In the genomic region with DNA sequence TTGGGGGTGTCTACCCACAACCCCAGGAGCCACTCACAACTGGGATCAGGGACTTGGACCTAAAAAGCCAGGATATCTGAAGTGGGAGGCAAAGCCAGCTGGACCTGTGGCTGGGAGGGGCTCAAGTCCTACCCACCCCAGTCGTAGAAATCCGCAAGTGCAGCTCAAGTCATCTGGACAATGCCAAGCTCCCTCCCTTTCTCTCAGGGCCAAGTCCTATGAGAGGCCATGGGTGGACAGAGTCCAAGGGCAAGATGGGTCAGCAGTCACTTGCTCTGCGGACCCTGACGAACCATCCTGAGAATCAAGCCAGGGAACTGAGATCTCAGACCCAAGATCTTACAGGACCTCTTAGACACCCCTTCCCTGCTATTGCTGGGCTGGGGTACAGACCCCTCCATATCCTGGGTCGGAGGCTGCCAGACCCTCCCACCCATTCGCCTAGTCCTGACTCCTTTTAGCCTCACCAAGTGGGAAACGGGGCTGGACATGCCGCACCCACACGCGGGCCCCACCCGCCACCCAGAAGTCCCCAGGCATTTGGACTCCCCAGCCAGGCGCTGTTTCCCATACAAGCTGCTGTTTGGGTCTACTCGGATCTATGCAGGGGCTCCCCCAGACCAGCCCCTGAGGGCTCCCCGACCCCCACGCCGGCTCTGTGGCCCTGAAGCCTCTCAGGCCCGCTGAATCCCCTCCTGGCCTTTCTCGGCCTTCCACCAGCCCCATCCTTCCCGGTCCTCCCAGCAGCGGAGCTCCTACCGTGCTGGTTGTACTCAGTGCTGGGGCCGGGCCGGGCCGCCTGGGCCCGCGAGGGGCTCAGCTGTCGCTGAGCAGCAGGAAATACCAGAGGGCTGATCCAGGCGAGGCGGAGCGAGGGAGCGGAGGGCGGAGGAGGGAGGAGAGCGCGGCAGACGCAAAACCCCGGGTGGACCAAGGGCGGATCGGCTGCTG, we compare ENCODE assay signal across 7 mouse cellular contexts. TPM values are rescaled to one million over a fixed set of nuclear protein-coding genes. Genes with fewer than 3 reads are reported as not detected.
DNase-seq lines count a peak whose midpoint lies in the region; ATAC-seq lines count a peak whose summit lies in the region.

No protein-coding gene starts in this region.

- H3K36me3 ChIP-seq in embryonic facial prominence, embryonic 10.5 days (replicated peaks), result no peaks in the 10 kb centered on the region
- 0 out of 2 replicates have a peak, but pooled peaks cover 9% of the 10 kb centered on the region for H3K36me3 ChIP-seq in limb, embryonic 13.5 days
- H3K36me3 ChIP-seq in midbrain, embryonic 14.5 days (ENCODE audit: control insufficient read depth, insufficient read depth, low read length), result no peaks in the 10 kb centered on the region

- peak overlapping the region; percentile 92 for H3K27ac ChIP-seq in embryonic facial prominence, embryonic 10.5 days (replicated peaks)
- H3K27ac ChIP-seq in limb, embryonic 13.5 days, result peak overlapping the region; percentile 85
- peak overlapping the region; percentile 72 for H3K27ac ChIP-seq in midbrain, embryonic 14.5 days (replicated peaks; ENCODE audit: low read depth, low read length)

- DNase-seq in adrenal gland, adult 8-10 months, result peak; percentile 76
- peak; percentile 91 for DNase-seq in embryonic facial prominence, embryonic 10.5 days (ENCODE audit: low spot score)
- DNase-seq in heart, adult 18-20 months, result peak; percentile 90 to 92
- DNase-seq in kidney, adult 11 months, result peak; percentile 82
- DNase-seq in midbrain, embryonic 14.5 days, result peak; percentile 89
- peak; percentile 24 to 36 for DNase-seq in spleen, postnatal 36 days (ENCODE audit: low spot score in 2 of 2)

- H3K27me3 ChIP-seq in embryonic facial prominence, embryonic 10.5 days (replicated peaks; ENCODE audit: low read depth, poor library complexity, severe bottlenecking), result peaks cover 38% of the 10 kb centered on the region
- no peaks in the 10 kb centered on the region for H3K27me3 ChIP-seq in limb, embryonic 13.5 days
- H3K27me3 ChIP-seq in midbrain, embryonic 14.5 days (ENCODE audit: control insufficient read depth, insufficient read depth, low read length), result no peaks in the 10 kb centered on the region

- H3K4me3 ChIP-seq in embryonic facial prominence, embryonic 10.5 days, result peak overlapping the region; percentile 79
- H3K4me3 ChIP-seq in limb, embryonic 13.5 days, result peak overlapping the region; percentile 85
- H3K4me3 ChIP-seq in midbrain, embryonic 14.5 days (replicated peaks; ENCODE audit: low read depth, low read length), result peak overlapping the region; percentile 83

- peak; percentile 92 for ATAC-seq in limb, embryonic 13.5 days (ENCODE audit: low FRiP score, low read depth)
- peak; percentile 88 for ATAC-seq in midbrain, embryonic 14.5 days (ENCODE audit: low FRiP score, low TSS enrichment)

- H3K9me3 ChIP-seq in embryonic facial prominence, embryonic 10.5 days, result no peaks in the 10 kb centered on the region
- no peaks in the 10 kb centered on the region for H3K9me3 ChIP-seq in limb, embryonic 13.5 days
- H3K9me3 ChIP-seq in midbrain, embryonic 14.5 days (ENCODE audit: control insufficient read depth, low read length), result no peaks in the 10 kb centered on the region

- peak overlapping the region; percentile 95 for H3K9ac ChIP-seq in limb, embryonic 13.5 days
- H3K9ac ChIP-seq in midbrain, embryonic 14.5 days (replicated peaks; ENCODE audit: low read length), result peak overlapping the region; percentile 94

- peaks cover 33% of the 10 kb centered on the region for H3K4me1 ChIP-seq in embryonic facial prominence, embryonic 10.5 days
- H3K4me1 ChIP-seq in limb, embryonic 13.5 days, result peaks cover 29% of the 10 kb centered on the region
- peaks cover 26% of the 10 kb centered on the region for H3K4me1 ChIP-seq in midbrain, embryonic 14.5 days (ENCODE audit: control insufficient read depth, insufficient read depth, low read length)

- H3K4me2 ChIP-seq in limb, embryonic 13.5 days (replicated peaks), result peak overlapping the region; percentile 92
- H3K4me2 ChIP-seq in midbrain, embryonic 14.5 days (ENCODE audit: low read length), result peak overlapping the region; percentile 79

- WGBS in embryonic facial prominence, embryonic 10.5 days, result 3% methylated on average over 38 of the region's 38 CpGs
- 3% methylated on average over 35 of the region's 38 CpGs for WGBS in limb, embryonic 13.5 days
- WGBS in midbrain, embryonic 14.5 days, result 4% methylated on average over 38 of the region's 38 CpGs

RNA-seq across cellular contexts. Expression of a gene that starts 17.0 kb away (rescaled TPM):
- total RNA-seq in adrenal gland, adult 8-10 months (2022), result 10 to 100 TPM; 39.0 to 58.1 (median 45.3) TPM
- 15.8 and 16.8 TPM in 2 replicates for polyA plus RNA-seq in embryonic facial prominence, embryonic 10.5 days (2016; fragmentation: Nextera tagmentation; extraction: Ambion mirVana)
- 10 to 100 TPM; 16.6 to 17.6 TPM for total RNA-seq in heart, adult 18-20 months (2021)
- 40.0 and 43.8 TPM in 2 replicates for polyA plus RNA-seq in limb, embryonic 13.5 days (2015; fragmentation: Nextera tagmentation; extraction: Ambion mirVana)
- polyA plus RNA-seq in midbrain, embryonic 14.5 days (2014; fragmentation: Nextera tagmentation; extraction: Ambion mirVana), result 30.1 and 33.2 TPM in 2 replicates

RNA-seq across cellular contexts. Expression of a gene that starts 27.0 kb away (rescaled TPM):
- 1 to 10 TPM in 2 of 4 experiments, under 1 TPM in 2; 0.28 to 2.1 (median 0.78) TPM for total RNA-seq in adrenal gland, adult 8-10 months (2022)
- not detected in 2 replicates for polyA plus RNA-seq in embryonic facial prominence, embryonic 10.5 days (2016; fragmentation: Nextera tagmentation; extraction: Ambion mirVana)
- under 1 TPM in 1 of 2 experiments, not detected in 1; 0.36 TPM for total RNA-seq in heart, adult 18-20 months (2021)
- polyA plus RNA-seq in limb, embryonic 13.5 days (2015; fragmentation: Nextera tagmentation; extraction: Ambion mirVana), result not detected in 2 replicates
- polyA plus RNA-seq in midbrain, embryonic 14.5 days (2014; fragmentation: Nextera tagmentation; extraction: Ambion mirVana), result not detected in 2 replicates

RNA-seq across cellular contexts. Expression of a gene that starts 44.5 kb away (rescaled TPM):
- total RNA-seq in adrenal gland, adult 8-10 months (2022), result 1 to 10 TPM; 2.7 to 5.1 (median 3.9) TPM
- polyA plus RNA-seq in embryonic facial prominence, embryonic 10.5 days (2016; fragmentation: Nextera tagmentation; extraction: Ambion mirVana), result 1.8 TPM in 2 replicates
- 1 to 10 TPM; 1.6 to 2.0 TPM for total RNA-seq in heart, adult 18-20 months (2021)
- polyA plus RNA-seq in limb, embryonic 13.5 days (2015; fragmentation: Nextera tagmentation; extraction: Ambion mirVana), result 1.5 and 1.8 TPM in 2 replicates
- 6.9 and 7.2 TPM in 2 replicates for polyA plus RNA-seq in midbrain, embryonic 14.5 days (2014; fragmentation: Nextera tagmentation; extraction: Ambion mirVana)

RNA-seq across cellular contexts. Expression of a gene that starts 54.1 kb away (rescaled TPM):
- 1 to 10 TPM; 3.0 to 4.8 (median 3.4) TPM for total RNA-seq in adrenal gland, adult 8-10 months (2022)
- 0.35 and 0.65 TPM in 2 replicates for polyA plus RNA-seq in embryonic facial prominence, embryonic 10.5 days (2016; fragmentation: Nextera tagmentation; extraction: Ambion mirVana)
- 1 to 10 TPM; 3.2 to 5.1 TPM for total RNA-seq in heart, adult 18-20 months (2021)
- 1.2 and 1.8 TPM in 2 replicates for polyA plus RNA-seq in limb, embryonic 13.5 days (2015; fragmentation: Nextera tagmentation; extraction: Ambion mirVana)
- polyA plus RNA-seq in midbrain, embryonic 14.5 days (2014; fragmentation: Nextera tagmentation; extraction: Ambion mirVana), result 0.75 and 1.2 TPM in 2 replicates

Comparison
In these comparisons a context has a peak if more than half of its experiments do, and no peak if none do; other contexts are left out.
1. Peak in every context shown above with its lines: DNase-seq, ATAC-seq, H3K4me3 ChIP-seq and H3K27ac ChIP-seq.
2. DNase-seq: peak in every context shown above with its lines; median percentile 91 in embryonic facial prominence, embryonic 10.5 days; 91 in heart, adult 18-20 months; 89 in midbrain, embryonic 14.5 days; 82 in kidney, adult 11 months; 76 in adrenal gland, adult 8-10 months; 30 in spleen, postnatal 36 days.